Mouse (Mus musculus): ENCODE measurements around the gene Cdk5rap2. TPM values are rescaled to one million over a fixed set of nuclear protein-coding genes. Genes with fewer than 3 reads are reported as not detected.

Cdk5rap2 gene
- polyA plus RNA-seq, 1 experiment from 2014 or later: 6.8 TPM

- H3K9ac ChIP-seq: no peak overlapping the region
- WGBS (ENCODE audit: insufficient replicate concordance): 72% methylated on average over 4 of the region's 4 CpGs
- no peak overlapping the region for H3K4me2 ChIP-seq
- H3K4me1 ChIP-seq (replicated peaks): no peaks in the 10 kb centered on the region
- H3K36me3 ChIP-seq: peaks cover 38% of the 10 kb centered on the region
- ATAC-seq (ENCODE audit: low read depth) (no peak), DNase-seq (no peak)
- H3K9me3 ChIP-seq (replicated peaks): no peaks in the 10 kb centered on the region
- no peak overlapping the region for H3K27ac ChIP-seq
- no peak overlapping the region for H3K4me3 ChIP-seq (replicated peaks)
- H3K27me3 ChIP-seq: no peaks in the 10 kb centered on the region
Measured at GRCm38 (mm10) chr4:70303870-70304269, 106.4 kb downstream of the Cdk5rap2 start.

DNA sequence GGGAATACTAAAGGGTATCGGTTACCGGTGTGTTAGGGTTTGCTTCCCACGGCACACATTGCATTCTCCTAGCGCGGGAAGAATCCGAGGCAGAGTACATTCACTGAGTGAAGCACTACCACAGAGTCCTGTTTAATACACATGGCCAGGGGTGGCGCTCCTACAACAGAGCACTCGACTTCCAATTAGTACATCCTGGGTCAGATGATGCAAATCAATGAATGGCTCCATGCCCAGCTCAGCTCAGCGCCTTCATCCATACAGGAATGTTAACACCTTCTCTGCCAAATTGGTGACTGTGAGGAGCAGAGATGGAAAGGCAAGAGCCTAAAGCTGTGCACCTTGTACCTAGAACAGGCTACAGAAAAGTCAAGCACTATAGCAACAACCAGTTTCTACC is 109.1 kb downstream of the Cdk5rap2 start:
- 84% methylated on average over 9 of the region's 9 CpGs for WGBS (ENCODE audit: insufficient replicate concordance)
- no peaks in the 10 kb centered on the region for H3K27me3 ChIP-seq
- DNase-seq (no peak), ATAC-seq (ENCODE audit: low read depth) (no peak)
- H3K4me2 ChIP-seq: no peak overlapping the region
- no peak overlapping the region for H3K9ac ChIP-seq
- no peaks in the 10 kb centered on the region for H3K4me1 ChIP-seq (replicated peaks)
- no peaks in the 10 kb centered on the region for H3K9me3 ChIP-seq (replicated peaks)
- no peak overlapping the region for H3K27ac ChIP-seq
- H3K36me3 ChIP-seq: peaks cover 56% of the 10 kb centered on the region
- no peak overlapping the region for H3K4me3 ChIP-seq (replicated peaks)

DNA sequence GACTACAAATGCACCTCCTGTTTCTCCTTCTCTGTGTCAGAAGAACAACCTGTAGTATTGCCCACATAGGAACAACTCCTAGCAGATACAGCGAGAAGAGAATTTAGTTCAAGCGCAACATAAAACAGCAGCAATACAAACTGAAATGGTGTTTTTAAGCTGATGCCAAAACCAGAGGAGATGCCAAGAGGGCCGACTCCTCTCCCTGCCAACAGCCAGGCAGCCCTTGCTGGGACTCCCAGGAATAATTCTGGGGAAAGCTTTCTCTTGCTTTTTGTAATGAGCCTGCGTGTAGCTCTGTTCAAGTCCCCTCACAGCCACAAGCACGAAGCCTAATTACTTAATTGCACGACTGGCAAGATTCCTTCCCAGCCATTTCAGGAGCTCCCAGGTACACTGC is 120.9 kb downstream of the Cdk5rap2 start:
- DNase-seq: no peak
- Histone ChIP-seq H3K27ac (no peak overlapping the region), H3K36me3 (peaks cover 27% of the 10 kb centered on the region), H3K4me3 (replicated peaks) (no peak overlapping the region), H3K4me2 (no peak overlapping the region), H3K9me3 (replicated peaks) (no peaks in the 10 kb centered on the region), H3K9ac (no peak overlapping the region), H3K4me1 (replicated peaks) (no peaks in the 10 kb centered on the region), H3K27me3 (no peaks in the 10 kb centered on the region)
- WGBS (ENCODE audit: insufficient replicate concordance): 82% methylated on average over 6 of the region's 6 CpGs
- no peak for ATAC-seq (ENCODE audit: low read depth)

- Histone ChIP-seq H3K4me3 (replicated peaks) (no peak overlapping the region), H3K4me2 (no peak overlapping the region), H3K9me3 (replicated peaks) (no peaks in the 10 kb centered on the region), H3K36me3 (peaks cover 39% of the 10 kb centered on the region), H3K4me1 (replicated peaks) (no peaks in the 10 kb centered on the region), H3K9ac (no peak overlapping the region), H3K27ac (no peak overlapping the region), H3K27me3 (no peaks in the 10 kb centered on the region)
- WGBS (ENCODE audit: insufficient replicate concordance): 86% methylated on average over 9 of the region's 9 CpGs
- DNase-seq (no peak), ATAC-seq (ENCODE audit: low read depth) (no peak)
Measured at GRCm38 (mm10) chr4:70283163-70283562, 127.1 kb downstream of the Cdk5rap2 start.

- Histone ChIP-seq H3K4me1 (replicated peaks) (no peaks in the 10 kb centered on the region), H3K4me3 (replicated peaks) (no peak overlapping the region)
- no peak for ATAC-seq (ENCODE audit: low read depth)
Measured at GRCm38 (mm10) chr4:70278882-70279281, 131.4 kb downstream of the Cdk5rap2 start.

GRCm38 (mm10) chr4:70278057-70278456 is 132.2 kb downstream of the Cdk5rap2 start:
- DNase-seq: no peak
- H3K9me3 ChIP-seq (replicated peaks): no peaks in the 10 kb centered on the region
- peaks cover 20% of the 10 kb centered on the region for H3K36me3 ChIP-seq
- H3K9ac ChIP-seq: no peak overlapping the region
- H3K27ac ChIP-seq: no peak overlapping the region
- WGBS (ENCODE audit: insufficient replicate concordance): 83% methylated on average over 3 of the region's 3 CpGs
- no peak overlapping the region for H3K4me2 ChIP-seq
- no peak overlapping the region for H3K4me3 ChIP-seq (replicated peaks)
- no peak; the same call in 1 of the 2 replicates for ATAC-seq (ENCODE audit: low read depth)
- H3K4me1 ChIP-seq (replicated peaks): no peaks in the 10 kb centered on the region
- H3K27me3 ChIP-seq: no peaks in the 10 kb centered on the region

More at GRCm38 (mm10) chr4:70278882-70279281, 131.4 kb downstream of the Cdk5rap2 start:
- H3K27ac ChIP-seq: no peak overlapping the region
- peaks cover 26% of the 10 kb centered on the region for H3K36me3 ChIP-seq
- 93% methylated on average over 4 of the region's 4 CpGs for WGBS (ENCODE audit: insufficient replicate concordance)
- H3K27me3 ChIP-seq: no peaks in the 10 kb centered on the region
- H3K9me3 ChIP-seq (replicated peaks): no peaks in the 10 kb centered on the region
- DNase-seq: no peak
- H3K9ac ChIP-seq: no peak overlapping the region
- no peak overlapping the region for H3K4me2 ChIP-seq

GRCm38 (mm10) chr4:70272943-70273342 is 137.3 kb downstream of the Cdk5rap2 start:
- DNase-seq (no peak), ATAC-seq (ENCODE audit: low read depth) (no peak)
- H3K36me3 ChIP-seq: peaks cover 14% of the 10 kb centered on the region
- H3K27me3 ChIP-seq: no peaks in the 10 kb centered on the region
- no peaks in the 10 kb centered on the region for H3K4me1 ChIP-seq (replicated peaks)
- no peak overlapping the region for H3K27ac ChIP-seq
- no peak overlapping the region for H3K4me2 ChIP-seq
- WGBS (ENCODE audit: insufficient replicate concordance): 79% methylated on average over 4 of the region's 4 CpGs
- H3K9me3 ChIP-seq (replicated peaks): no peaks in the 10 kb centered on the region
- no peak overlapping the region for H3K4me3 ChIP-seq (replicated peaks)
- no peak overlapping the region for H3K9ac ChIP-seq

- ATAC-seq (ENCODE audit: low read depth): no peak
- no peak overlapping the region for H3K9ac ChIP-seq
- no peak for DNase-seq
- 76% methylated on average over 4 of the region's 4 CpGs for WGBS (ENCODE audit: insufficient replicate concordance)
- no peaks in the 10 kb centered on the region for H3K27me3 ChIP-seq
- peaks cover 14% of the 10 kb centered on the region for H3K36me3 ChIP-seq
- no peak overlapping the region for H3K27ac ChIP-seq
- H3K4me1 ChIP-seq (replicated peaks): no peaks in the 10 kb centered on the region
- no peak overlapping the region for H3K4me3 ChIP-seq (replicated peaks)
- H3K9me3 ChIP-seq (replicated peaks): no peaks in the 10 kb centered on the region
- H3K4me2 ChIP-seq: no peak overlapping the region
Measured at GRCm38 (mm10) chr4:70272527-70272926, 137.7 kb downstream of the Cdk5rap2 start.

DNA sequence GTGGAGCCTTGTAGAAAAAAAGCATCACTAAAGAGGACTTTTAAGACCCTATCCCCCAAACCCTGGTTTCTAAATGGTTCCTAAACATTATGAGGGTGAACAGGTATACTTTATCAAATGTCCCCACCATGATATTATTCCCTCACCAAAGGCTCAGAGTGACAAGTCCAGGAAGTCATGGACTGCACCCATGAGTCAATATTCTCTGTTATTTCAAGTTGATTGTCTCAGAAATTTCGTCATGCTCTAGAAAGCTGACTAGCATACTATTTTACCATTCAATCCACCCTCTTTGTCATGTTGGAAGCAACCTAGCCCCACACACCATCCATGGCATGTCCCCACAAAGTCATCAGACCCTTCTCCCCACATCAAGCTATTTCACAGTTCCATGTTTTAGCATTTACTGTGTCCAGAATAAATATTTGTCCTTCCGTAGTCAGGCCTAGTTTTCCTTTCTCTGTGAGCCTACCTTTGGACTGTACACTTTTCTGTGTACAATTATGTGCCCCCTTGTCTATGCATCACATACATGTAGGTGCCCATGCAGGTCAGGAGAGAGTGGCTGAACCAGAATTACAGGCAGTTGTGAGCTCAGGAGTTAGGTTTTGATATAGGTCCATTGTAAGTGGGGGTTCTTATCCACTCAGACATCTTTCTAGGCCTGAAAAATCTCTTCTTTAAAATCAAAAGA is 142.9 kb downstream of the Cdk5rap2 start:
- H3K27me3 ChIP-seq: no peaks in the 10 kb centered on the region
- ATAC-seq (ENCODE audit: low read depth) (no peak), DNase-seq (no peak)
- no peak overlapping the region for H3K9ac ChIP-seq
- 65% methylated on average over 2 of the region's 2 CpGs for WGBS (ENCODE audit: insufficient replicate concordance)
- H3K4me1 ChIP-seq (replicated peaks): peaks cover 7% of the 10 kb centered on the region
- H3K9me3 ChIP-seq (replicated peaks): no peaks in the 10 kb centered on the region
- H3K4me2 ChIP-seq: no peak overlapping the region
- H3K27ac ChIP-seq: no peak overlapping the region
- H3K36me3 ChIP-seq: peaks cover 44% of the 10 kb centered on the region
- no peak overlapping the region for H3K4me3 ChIP-seq (replicated peaks)

DNA sequence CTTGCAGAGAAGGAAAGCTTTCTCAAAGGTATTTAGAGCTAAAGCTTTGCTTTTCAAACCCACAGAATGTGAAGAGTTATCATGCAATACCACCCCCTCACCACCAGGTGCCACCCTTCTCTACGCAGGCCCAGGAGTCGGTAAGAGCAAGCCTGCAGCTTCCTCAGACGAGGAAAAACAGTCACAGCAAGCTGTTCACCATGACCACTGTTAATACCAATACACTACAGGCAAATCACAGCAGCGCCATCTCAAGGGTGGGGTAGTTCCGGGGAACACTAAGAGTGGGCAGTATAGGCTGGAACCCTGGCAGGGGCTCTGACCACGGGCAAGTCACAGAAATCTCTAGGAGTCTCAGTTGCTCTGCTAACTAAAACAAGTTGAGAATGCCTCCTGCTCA is 145.0 kb downstream of the Cdk5rap2 start:
- H3K4me1 ChIP-seq (replicated peaks): peaks cover 25% of the 10 kb centered on the region
- no peak overlapping the region for H3K27ac ChIP-seq
- H3K36me3 ChIP-seq: peaks cover 34% of the 10 kb centered on the region
- no peaks in the 10 kb centered on the region for H3K9me3 ChIP-seq (replicated peaks)
- no peak overlapping the region for H3K9ac ChIP-seq
- 65% methylated on average over 6 of the region's 6 CpGs for WGBS (ENCODE audit: insufficient replicate concordance)
- ATAC-seq (ENCODE audit: low read depth) (no peak), DNase-seq (peak; percentile 9)
- H3K27me3 ChIP-seq: no peaks in the 10 kb centered on the region
- no peak overlapping the region for H3K4me2 ChIP-seq
- no peak overlapping the region for H3K4me3 ChIP-seq (replicated peaks)

- H3K36me3 ChIP-seq: peaks cover 36% of the 10 kb centered on the region
- H3K27me3 ChIP-seq: no peaks in the 10 kb centered on the region
- H3K27ac ChIP-seq: no peak overlapping the region
- peaks cover 25% of the 10 kb centered on the region for H3K4me1 ChIP-seq (replicated peaks)
- H3K4me3 ChIP-seq (replicated peaks): no peak overlapping the region
- WGBS (ENCODE audit: insufficient replicate concordance): 62% methylated on average over 5 of the region's 5 CpGs
- DNase-seq: no peak
- no peak for ATAC-seq (ENCODE audit: low read depth)
- no peak overlapping the region for H3K4me2 ChIP-seq
- H3K9me3 ChIP-seq (replicated peaks): no peaks in the 10 kb centered on the region
- H3K9ac ChIP-seq: no peak overlapping the region
Measured at GRCm38 (mm10) chr4:70262850-70263249, 147.4 kb downstream of the Cdk5rap2 start.

DNA sequence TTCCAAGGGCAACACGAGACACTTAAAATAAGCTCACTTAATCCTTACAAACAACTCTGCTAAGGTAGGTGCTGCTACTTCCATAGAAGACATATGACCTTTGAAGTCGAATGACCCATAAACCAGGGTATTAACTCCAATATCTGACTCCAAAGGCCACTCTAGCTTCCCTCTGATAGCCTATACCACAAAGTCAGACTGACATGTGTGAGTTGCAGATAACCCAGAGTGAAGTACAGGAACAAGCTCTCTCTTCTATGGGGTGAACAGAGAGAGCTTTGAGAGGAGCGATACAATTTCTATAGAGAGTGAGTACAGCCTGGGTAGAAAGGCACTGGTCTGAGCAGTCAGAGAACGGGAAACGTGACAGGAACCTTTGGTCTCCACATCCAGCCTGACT is 148.9 kb downstream of the Cdk5rap2 start:
- H3K27me3 ChIP-seq: no peaks in the 10 kb centered on the region
- H3K36me3 ChIP-seq: peaks cover 41% of the 10 kb centered on the region
- H3K4me3 ChIP-seq (replicated peaks): no peak overlapping the region
- H3K9me3 ChIP-seq (replicated peaks): no peaks in the 10 kb centered on the region
- peak overlapping the region; percentile 19 for H3K4me2 ChIP-seq
- 28% methylated on average over 5 of the region's 5 CpGs for WGBS (ENCODE audit: insufficient replicate concordance)
- H3K4me1 ChIP-seq (replicated peaks): peaks cover 25% of the 10 kb centered on the region
- no peak overlapping the region for H3K9ac ChIP-seq
- peak; percentile 33 for DNase-seq
- no peak overlapping the region for H3K27ac ChIP-seq
- peak; percentile 90 for ATAC-seq (ENCODE audit: low read depth)

Data from liver, embryonic 13.5 days (tissue).